Mouse (Mus musculus): ENCODE measurements at regions not wholly inside any gene's neighbourhood (a gene's known extent, or its start where the extent isn't known, plus 50 kb on each side); places are given as distances from the start of the nearest gene placed in this dataset.

DNA sequence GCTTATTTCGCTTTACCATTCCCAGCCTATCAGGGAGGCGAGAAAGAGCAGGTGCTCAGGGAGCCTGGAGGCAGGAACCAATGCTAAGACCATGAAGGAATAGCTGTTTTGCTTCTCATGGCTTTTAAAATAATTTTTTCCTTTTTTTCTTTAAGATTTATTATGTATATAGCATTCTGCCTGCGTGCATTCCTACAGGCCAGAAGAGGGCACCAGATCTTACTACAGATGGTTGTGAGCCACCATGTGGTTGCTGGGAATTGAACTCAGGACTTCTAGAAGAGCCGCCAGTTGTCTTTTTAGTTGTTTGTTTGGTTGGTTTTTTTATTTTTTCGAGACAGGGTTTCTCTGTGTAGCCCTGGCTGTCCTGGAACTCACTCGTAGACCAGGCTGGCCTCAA is 113.6 kb upstream of the Armc2 start:
- no peak for DNase-seq

DNA sequence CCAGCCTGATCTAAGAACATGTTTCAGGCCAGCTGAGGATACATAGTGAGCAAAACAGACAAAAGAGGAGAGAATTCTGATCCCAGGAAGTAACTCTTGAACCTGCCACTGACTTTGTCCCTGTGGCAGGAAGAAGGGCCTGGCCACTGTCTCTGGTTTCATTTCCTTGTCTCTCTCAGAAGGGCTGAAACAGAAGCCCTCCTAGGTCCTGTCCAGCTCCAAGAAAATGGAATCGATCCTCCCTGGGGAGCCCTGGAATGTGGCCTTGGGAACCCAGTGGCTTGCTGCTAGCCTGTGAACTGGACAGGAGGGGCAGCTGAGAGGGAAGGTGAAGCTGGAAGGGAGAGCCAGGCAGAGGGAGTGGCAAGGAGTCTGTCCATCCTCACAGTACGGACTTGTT is 113.1 kb upstream of the Armc2 start:
- no peak for DNase-seq

DNA sequence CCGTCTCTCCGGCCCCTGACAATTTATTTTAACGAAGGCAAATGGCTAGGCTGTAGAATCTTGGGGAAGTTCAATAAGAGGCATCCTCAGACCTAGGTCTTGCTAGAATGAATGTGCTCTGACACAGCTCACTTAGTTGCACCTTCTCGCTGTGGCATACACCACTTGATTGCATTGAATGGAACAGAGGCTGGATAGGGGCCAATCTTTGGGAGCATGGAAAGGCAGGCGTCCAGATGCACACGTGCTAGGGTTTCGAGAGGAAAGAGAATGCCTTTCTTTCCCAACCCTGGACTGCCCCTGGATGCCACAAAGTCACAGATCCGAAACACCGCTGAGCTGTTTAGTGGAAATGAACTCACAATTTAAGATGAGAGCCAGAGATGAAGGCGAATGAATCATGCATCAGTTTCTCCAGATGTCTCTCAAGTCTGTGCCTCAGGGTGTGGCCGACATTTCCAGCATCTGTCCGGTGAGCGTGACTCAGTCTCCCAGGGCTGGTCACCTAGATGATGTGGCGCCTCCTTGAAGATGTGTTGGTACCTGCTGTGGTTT is 109.7 kb upstream of the Armc2 start:
- no peak for DNase-seq

- no peak for DNase-seq
These were observed 108.6 kb upstream of the Armc2 start for GRCm38 (mm10) chr10:42126816-42127215.

- no peak for DNase-seq
These were observed 104.8 kb upstream of the Armc2 start for GRCm38 (mm10) chr10:42122768-42123635.

DNA sequence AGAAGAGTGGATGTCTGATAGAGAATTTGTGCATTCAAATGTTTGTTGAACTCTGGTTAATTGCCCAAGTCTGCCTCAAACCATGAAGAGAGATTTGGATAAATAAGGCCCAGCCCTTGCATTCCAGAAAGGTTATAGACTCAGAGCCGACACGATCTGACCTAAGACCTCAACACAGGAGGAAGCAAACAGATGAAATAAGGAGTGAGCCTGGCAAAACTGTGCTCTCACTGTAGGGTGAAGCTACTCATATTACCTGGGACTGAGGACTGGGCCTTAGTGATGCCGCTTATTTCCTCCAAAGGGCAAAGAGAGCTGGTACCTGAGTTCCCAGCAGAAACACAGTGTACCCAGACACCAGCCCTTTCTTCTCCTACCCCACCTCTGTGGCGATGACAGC is 103.7 kb upstream of the Armc2 start:
- no peak for DNase-seq

- no peak for DNase-seq
These were observed 101.1 kb upstream of the Armc2 start for GRCm38 (mm10) chr10:42119326-42119725.

DNA sequence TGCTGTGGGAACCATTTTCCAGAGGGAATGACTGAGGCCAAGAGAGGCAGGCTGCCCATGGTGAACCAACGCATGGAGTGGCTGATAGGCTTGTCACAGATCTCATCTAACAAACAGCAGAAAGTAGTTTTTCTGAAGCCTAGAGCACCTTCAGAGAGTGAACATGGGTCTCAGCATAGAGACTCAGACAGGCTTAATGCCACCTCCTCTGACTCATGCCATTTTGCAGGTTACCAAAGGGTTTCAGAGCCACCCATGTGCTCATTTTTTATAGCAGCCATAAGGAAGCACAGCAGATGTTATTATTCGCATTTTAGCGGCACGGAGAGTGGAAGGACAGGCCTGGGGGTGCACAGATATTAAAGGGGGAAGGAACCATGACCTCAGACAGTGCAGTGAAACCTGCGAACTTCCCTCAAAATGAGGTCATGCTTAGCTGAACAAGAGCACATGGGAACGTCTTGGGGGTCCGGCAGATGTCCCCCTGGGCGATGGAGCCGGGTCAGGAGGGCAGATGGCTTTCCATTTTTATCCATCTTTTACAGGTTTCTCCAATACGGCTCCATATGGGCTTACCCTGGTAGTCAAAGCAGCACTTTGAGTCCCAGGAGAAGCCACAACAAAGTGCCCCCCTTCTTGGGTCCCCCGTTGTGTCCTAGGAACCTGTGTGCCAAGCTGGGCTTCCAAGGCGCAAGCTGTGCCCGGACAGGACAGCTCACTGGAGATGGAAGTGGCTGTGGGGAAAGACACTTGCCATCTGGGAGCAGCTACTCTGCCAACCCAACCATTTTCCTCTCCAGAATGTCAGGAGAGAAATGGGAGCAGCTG is 100.3 kb upstream of the Armc2 start:
- DNase-seq = no peak

DNA sequence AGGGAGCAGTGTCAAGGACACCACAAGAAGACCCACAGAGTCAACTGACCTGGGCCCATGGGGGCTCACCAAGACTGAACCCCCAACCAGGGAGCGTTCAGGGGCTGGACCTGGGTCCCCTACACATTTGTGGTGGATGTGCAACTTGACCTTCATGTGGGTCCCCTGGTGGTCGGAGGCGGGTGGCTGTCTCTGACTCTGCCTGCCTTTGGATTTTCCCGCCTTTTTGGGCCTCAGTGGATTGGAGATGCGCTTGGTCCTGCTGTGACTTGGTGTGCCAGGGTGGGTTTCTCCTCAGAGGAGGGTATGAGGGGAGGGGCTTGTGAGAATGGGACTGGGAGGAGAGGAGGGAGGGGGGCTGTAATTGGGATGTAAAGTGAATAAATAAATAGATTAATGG is 99.3 kb upstream of the Armc2 start:
- no peak for DNase-seq

- DNase-seq = no peak
These were observed 97.7 kb upstream of the Armc2 start for GRCm38 (mm10) chr10:42115920-42116298.

GRCm38 (mm10) chr10:42115224-42115919 is 97.1 kb upstream of the Armc2 start:
- no peak for DNase-seq

DNA sequence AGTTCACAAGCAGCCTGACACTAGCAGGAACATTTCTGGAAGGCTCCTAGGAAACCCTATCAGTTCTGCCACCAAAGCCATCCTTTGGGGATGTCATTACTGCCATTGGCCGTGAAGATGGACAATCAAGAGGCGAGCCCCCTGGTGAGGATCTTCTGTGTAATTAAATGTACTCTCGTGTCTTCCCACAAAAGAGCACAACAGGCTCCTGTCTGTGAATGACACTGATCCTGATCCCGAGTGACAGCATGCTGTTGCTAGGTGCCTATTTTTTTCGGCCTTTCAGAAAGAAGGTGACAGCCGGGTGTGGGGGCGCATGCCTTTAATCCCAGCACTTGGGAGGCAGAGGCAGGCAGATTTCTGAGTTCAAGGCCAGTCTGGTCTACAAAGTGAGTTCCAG is 92.5 kb upstream of the Armc2 start:
- DNase-seq = no peak

DNA sequence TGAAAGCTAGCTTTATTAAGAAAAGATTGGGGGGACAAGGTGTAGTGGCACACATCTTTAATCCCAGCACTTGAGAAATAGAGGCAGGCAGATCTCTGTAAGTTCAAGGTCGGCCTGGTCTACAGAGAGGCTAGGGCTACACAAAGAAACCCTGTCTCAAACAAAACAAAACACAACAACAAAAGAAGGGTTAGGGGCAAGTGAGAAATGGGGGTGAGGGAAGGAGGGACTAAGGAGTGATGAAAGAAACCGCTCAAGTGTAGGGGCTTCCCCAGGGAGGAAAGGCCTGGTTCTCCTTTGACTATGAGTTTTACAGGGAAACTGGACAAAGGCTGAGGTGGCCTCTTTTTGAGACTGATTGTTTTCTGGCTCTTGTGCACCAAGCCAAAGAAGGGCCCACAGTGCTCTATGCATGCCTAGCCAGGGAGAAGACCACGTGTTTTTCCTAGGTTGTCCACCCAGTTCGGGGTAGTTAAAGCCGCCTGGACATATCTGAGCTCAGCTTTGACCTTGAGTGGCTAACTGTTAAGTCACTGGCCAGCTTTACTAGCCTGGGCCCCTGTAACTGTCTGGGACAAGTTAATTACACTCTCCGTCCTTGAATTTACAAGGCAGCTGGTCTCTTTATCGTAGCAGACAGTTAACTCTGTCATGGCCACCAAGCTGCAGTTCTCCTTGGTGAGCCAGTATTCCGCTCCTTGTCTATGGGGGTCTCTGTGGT is 90.2 kb upstream of the Armc2 start:
- no peak for DNase-seq

DNA sequence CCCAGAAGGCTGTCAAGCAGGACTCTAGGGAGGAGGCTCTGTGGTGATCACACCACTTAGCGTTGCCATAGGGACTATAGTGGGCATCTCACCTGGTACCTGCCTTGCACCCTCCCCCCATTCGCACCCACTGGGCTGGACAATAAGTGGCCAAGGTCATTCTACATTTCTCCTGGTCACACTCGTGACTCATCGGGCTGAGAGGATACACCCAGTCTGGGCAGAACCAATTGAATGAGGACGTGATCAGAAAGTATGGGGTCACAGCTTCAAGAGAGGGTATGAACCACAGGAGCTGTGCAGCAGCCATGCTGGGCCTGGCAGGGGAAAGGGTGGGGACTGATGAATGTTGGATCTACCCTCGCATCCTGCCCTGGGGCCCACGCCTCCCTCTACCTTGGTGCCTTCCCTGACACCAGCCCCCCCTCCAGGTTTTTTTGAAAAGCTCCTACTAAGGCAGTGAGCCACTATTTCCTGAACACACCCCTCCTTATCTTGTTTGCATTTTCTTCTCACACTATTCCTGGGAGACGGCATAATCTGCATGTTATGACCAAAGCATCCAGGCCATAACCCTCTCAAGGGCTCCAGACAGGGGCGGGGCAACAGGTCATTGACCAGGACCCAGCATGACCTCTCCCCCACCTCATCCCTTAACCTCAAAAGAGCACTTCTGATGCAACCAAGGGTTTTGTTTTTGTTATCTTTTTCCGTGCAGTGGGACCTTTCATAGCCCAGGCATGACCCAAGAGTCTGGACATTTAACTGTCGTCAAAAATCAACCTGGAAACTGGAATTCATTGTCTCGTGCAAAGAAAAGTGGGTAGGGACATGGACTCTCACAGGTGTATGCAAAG is 89.4 kb upstream of the Armc2 start:
- no peak for DNase-seq

DNA sequence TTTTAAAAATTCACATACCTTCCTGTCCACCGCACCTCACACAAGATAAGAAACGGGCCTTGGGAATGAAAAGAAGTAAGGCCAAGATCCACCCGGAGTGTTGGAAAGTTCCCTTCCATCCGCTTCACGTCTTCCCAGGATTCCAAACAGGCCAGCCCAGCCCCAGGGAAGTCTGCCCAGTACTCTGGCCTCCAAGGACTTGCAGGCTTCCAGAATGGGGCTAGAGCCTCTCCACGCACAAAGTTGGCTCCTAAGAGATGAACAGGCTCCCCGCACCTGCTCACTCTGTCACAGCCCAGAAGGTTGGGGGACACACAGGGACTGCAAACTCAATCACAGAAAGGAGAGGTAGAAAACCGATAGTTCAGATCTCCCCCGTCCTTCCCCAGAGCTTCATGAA is 88.4 kb upstream of the Armc2 start:
- DNase-seq = no peak

- no peak for DNase-seq
These were observed 86.8 kb upstream of the Armc2 start for GRCm38 (mm10) chr10:42105083-42105482.

GRCm38 (mm10) chr10:42102320-42102719 is 84.1 kb upstream of the Armc2 start:
- no peak for DNase-seq

DNA sequence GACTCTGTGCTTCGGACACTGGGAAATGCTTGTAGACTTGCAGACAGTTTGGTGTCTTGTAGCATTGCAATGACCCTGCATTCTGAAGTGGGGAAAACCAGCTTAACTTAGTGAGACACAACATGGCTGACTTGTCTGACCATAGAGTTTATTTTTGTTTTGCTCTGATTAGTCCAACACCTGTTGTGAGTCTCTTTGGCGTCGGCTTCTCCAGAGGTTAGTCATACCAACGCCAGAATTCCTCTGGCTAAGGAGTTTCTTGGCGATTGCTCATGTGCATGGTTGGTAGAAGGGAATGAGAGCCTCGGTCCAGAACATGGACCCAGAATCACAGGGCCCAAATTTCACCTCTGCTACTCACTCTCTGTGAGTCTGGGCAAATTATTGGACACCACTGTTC is 82.9 kb upstream of the Armc2 start:
- DNase-seq = no peak

GRCm38 (mm10) chr10:42096924-42097323 is 78.7 kb upstream of the Armc2 start:
- DNase-seq = no peak

DNA sequence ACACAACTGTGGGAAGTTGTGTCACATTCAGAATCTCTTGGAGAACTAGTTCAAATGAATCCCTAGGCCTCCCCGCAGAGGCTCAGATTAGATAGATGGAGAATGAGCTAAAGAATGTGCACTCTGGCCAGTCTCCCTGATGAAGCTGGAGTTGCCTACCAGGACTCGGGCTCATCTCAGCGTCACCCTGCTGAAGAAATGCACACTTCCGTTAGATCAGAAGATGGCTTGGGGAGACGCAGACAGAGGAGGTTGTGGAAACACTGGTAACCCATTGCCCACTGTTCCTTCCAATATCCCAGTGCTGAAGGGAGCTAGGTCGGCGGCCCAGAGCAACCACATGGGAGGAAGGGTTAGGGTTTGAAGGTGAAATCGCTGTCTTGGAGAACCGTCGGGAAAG is 77.7 kb upstream of the Armc2 start:
- DNase-seq = no peak

DNA sequence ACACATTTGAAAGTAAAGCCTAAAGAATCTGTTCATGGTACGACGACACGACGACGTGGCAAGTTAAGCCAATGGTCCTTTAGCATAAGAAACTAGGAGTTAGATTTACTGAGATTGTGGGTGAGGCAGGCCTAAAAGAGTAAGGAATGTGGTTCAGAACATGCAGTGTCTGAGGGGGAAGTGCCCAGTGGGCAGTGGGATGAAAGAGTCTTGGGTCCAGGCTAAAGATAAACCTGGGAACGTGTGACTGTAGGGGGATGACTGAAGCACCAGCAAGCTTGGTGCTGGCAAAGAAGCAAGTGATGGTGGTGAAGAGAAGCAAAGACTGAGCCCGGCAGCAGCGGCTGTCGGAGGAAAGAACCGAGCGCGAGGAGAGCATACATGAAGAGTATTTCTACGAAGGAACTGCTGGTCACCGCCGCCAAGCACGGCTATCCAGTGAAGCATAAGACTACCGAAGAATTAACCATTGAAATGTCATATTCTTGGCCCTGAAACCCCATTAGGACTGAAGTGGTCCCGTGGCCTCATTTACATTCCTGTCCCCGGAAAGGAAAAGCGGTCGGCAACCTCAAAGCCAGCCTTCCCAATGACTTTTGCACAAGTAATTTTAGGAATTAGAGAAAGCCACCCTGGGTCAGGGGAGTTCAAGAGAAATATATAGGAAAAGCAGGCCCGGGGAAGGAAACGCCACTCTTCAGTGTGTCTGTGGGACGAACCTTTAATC is 76.2 kb upstream of the Armc2 start:
- DNase-seq = no peak
